Mouse (Mus musculus) liver, embryonic 12.5 days (tissue): ENCODE measurements around the gene Gm11032. TPM values are rescaled to one million over a fixed set of nuclear protein-coding genes. Genes with fewer than 3 reads are reported as not detected.

Experiments
- ATAC-seq: fragments of 200-750 bp; cut with Nextera tagmentation; 2 replicates; pipeline ENCODE4 v1.8.0; 2017; ENCODE audit warnings: moderate number of reproducible peaks, mild to moderate bottlenecking, moderate library complexity
- H3K27ac ChIP-seq: fragments of 300-500 bp; sonication (generic); 2 replicates; pipeline ENCODE4 v1.5.1; 2016; ENCODE audit warnings: mild to moderate bottlenecking
- H3K27me3 ChIP-seq: fragments of 300-500 bp; sonication (generic); replicated peaks from 2 replicates; pipeline ENCODE4 v1.6.1; 2016; ENCODE audit warnings: mild to moderate bottlenecking, moderate library complexity
- H3K36me3 ChIP-seq: fragments of 300-500 bp; sonication (generic); 2 replicates; pipeline ENCODE4 v1.6.1; 2016; ENCODE audit warnings: mild to moderate bottlenecking, moderate library complexity
- H3K4me1 ChIP-seq: fragments of 300-500 bp; sonication (generic); 2 replicates; pipeline ENCODE4 v1.6.1; 2016
- H3K4me2 ChIP-seq: fragments of 300-500 bp; sonication (generic); 2 replicates; pipeline ENCODE4 v1.6.1; 2016; ENCODE audit warnings: mild to moderate bottlenecking, moderate library complexity
- H3K4me3 ChIP-seq: fragments of 300-500 bp; sonication (generic); 2 replicates; pipeline ENCODE4 v1.5.1; 2016; ENCODE audit warnings: mild to moderate bottlenecking, moderate library complexity
- H3K9ac ChIP-seq: fragments of 300-500 bp; sonication (generic); 2 replicates; pipeline ENCODE4 v1.6.1; 2016; ENCODE audit warnings: mild to moderate bottlenecking, moderate library complexity
- H3K9me3 ChIP-seq: fragments of 300-500 bp; sonication (generic); replicated peaks from 2 replicates; pipeline ENCODE4 v1.6.1; 2016; ENCODE audit warnings: mild to moderate bottlenecking, moderate library complexity
- WGBS: fragments of 180-500 bp; shearing (Covaris S2); methylation state at CpG from one replicate; pipeline ENCODE4 v1.1.7; 2016; ENCODE audit not compliant: insufficient replicate concordance; 5-methylcytosine and 5-hydroxymethylcytosine counted together
- polyA plus RNA-seq: library from polyadenylated mRNA; unstranded; fragments of >200 nt; fragmentation: Nextera tagmentation; extraction: Ambion mirVana; gene quantifications from 2 replicates; pipeline ENCODE4 v1.2.1, GENCODE M21; 2016

Gene Gm11032
- polyA plus RNA-seq, 1 experiment from 2014 or later = not detected

DNA sequence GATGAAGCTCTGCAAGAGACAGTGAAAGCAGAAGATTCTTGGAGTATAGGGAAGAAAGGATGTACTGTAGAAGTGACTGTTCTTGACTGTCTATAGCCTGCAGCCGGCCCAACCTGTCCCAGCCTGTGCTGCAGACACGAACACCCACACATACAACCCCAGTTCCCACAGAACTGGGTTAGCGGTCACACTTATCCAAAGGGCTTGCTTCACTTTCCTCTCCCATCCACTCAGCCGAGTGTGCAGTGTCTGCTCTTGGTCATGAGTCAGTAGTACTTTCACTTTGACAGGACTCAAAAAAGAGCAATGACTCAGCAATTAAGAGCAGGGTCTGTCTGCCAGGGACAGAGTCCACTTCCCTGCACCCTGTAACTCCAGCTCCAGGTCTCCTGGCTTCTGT lies 41.5 kb downstream of the Gm11032 start:
- H3K27me3 ChIP-seq = no peaks in the 10 kb centered on the region
- H3K4me1 ChIP-seq = peaks cover 36% of the 10 kb centered on the region
- peak overlapping the region; percentile 52 for H3K9ac ChIP-seq
- WGBS = 71% methylated on average over 4 of the region's 4 CpGs
- ATAC-seq = peak; percentile 84
- H3K9me3 ChIP-seq = no peaks in the 10 kb centered on the region
- H3K4me2 ChIP-seq = peak overlapping the region; percentile 56
- H3K27ac ChIP-seq = peak overlapping the region; percentile 87
- H3K4me3 ChIP-seq = peak overlapping the region; percentile 14; the same call in 1 of the 2 replicates
- peaks cover 77% of the 10 kb centered on the region for H3K36me3 ChIP-seq

- no peaks in the 10 kb centered on the region for H3K27me3 ChIP-seq
- H3K4me1 ChIP-seq = peaks cover 36% of the 10 kb centered on the region
- peak overlapping the region; percentile 56 for H3K4me2 ChIP-seq
- H3K36me3 ChIP-seq = peaks cover 75% of the 10 kb centered on the region
- 84% methylated on average over 10 of the region's 10 CpGs for WGBS
- H3K9me3 ChIP-seq = no peaks in the 10 kb centered on the region
- H3K9ac ChIP-seq = peak overlapping the region; percentile 52; the same call in 1 of the 2 replicates
- H3K27ac ChIP-seq = peak overlapping the region; percentile 87
- H3K4me3 ChIP-seq = no peak overlapping the region
- no peak for ATAC-seq
These were observed 42.1 kb downstream of the Gm11032 start for GRCm38 (mm10) chr11:4661871-4662495.

GRCm38 (mm10) chr11:4662496-4662878 lies 42.6 kb downstream of the Gm11032 start:
- H3K27me3 ChIP-seq = no peaks in the 10 kb centered on the region
- no peaks in the 10 kb centered on the region for H3K9me3 ChIP-seq
- no peak overlapping the region for H3K4me3 ChIP-seq
- 86% methylated on average over 11 of the region's 11 CpGs for WGBS
- no peak overlapping the region for H3K4me2 ChIP-seq
- H3K36me3 ChIP-seq = peaks cover 78% of the 10 kb centered on the region
- peak overlapping the region; percentile 87; the same call in 1 of the 2 replicates for H3K27ac ChIP-seq
- H3K4me1 ChIP-seq = peaks cover 36% of the 10 kb centered on the region
- H3K9ac ChIP-seq = no peak overlapping the region
- no peak for ATAC-seq

Other genes starting within 250 kb of the Gm11032 start
- gene Hormad2, start 179.0 kb upstream of the Gm11032 start, polyA plus RNA-seq = 0.67 and 0.77 TPM in 2 replicates
- 38.8 and 41.4 TPM in 2 replicates for gene Mtmr3, start 25.2 kb upstream of the Gm11032 start, polyA plus RNA-seq
- gene Ascc2, start 17.7 kb downstream of the Gm11032 start, polyA plus RNA-seq = 26.7 and 27.8 TPM in 2 replicates
- 698 and 713 TPM in 2 replicates for gene Uqcr10, start 84.3 kb downstream of the Gm11032 start, polyA plus RNA-seq
- 33.4 and 33.8 TPM in 2 replicates for gene Zmat5, start 84.6 kb downstream of the Gm11032 start, polyA plus RNA-seq
- gene Cabp7, start 126.7 kb downstream of the Gm11032 start, polyA plus RNA-seq = 0.05 and 0.06 TPM in 2 replicates
- 29.5 and 33.0 TPM in 2 replicates for gene Nf2, start 229.5 kb downstream of the Gm11032 start, polyA plus RNA-seq